Mouse (Mus musculus) forebrain, embryonic 13.5 days (tissue): ENCODE data around the gene Fam131c. TPM values are rescaled to one million over a fixed set of nuclear protein-coding genes. Genes with fewer than 3 reads are reported as not detected.

Experiments
- ATAC-seq: fragments of 200-750 bp; cut with Nextera tagmentation; 2 replicates; pipeline ENCODE4 v1.8.0; 2017
- H3K27ac ChIP-seq: fragments of 300-500 bp; sonication (generic); 2 replicates; pipeline ENCODE4 v1.5.1; 2015; ENCODE audit warnings: inconsistent platforms, mild to moderate bottlenecking, moderate library complexity
- H3K27me3 ChIP-seq: fragments of 300-500 bp; sonication (generic); 2 replicates; pipeline ENCODE4 v1.6.1; 2015; ENCODE audit warnings: mild to moderate bottlenecking, inconsistent platforms
- H3K36me3 ChIP-seq: fragments of 300-500 bp; sonication (generic); 2 replicates; pipeline ENCODE4 v1.6.1; 2015; ENCODE audit warnings: mild to moderate bottlenecking, inconsistent platforms; ENCODE audit not compliant: poor library complexity, severe bottlenecking
- H3K4me1 ChIP-seq: fragments of 300-500 bp; sonication (generic); 2 replicates; pipeline ENCODE4 v1.6.1; 2015; ENCODE audit warnings: inconsistent platforms
- H3K4me2 ChIP-seq: fragments of 300-500 bp; sonication (generic); 2 replicates; pipeline ENCODE4 v1.6.1; 2015; ENCODE audit warnings: inconsistent platforms, mild to moderate bottlenecking, moderate library complexity
- H3K4me3 ChIP-seq: fragments of 300-500 bp; sonication (generic); 2 replicates; pipeline ENCODE4 v1.5.1; 2015; ENCODE audit warnings: mild to moderate bottlenecking, inconsistent platforms
- H3K9ac ChIP-seq: fragments of 300-500 bp; sonication (generic); 2 replicates; pipeline ENCODE4 v1.6.1; 2015; ENCODE audit warnings: mild to moderate bottlenecking, inconsistent platforms
- H3K9me3 ChIP-seq: fragments of 300-500 bp; sonication (generic); replicated peaks from 2 replicates; pipeline ENCODE4 v1.6.1; 2016; ENCODE audit warnings: inconsistent platforms
- WGBS: fragments of 180-500 bp; shearing (Covaris S2); methylation state at CpG from one replicate; pipeline ENCODE4 v1.1.7; 2015; 5-methylcytosine and 5-hydroxymethylcytosine counted together
- microRNA-seq: library from miRNA; unstranded; fragments of <30 nt; microRNA quantifications from one replicate; pipeline ENCODE4, GENCODE M21; 2016
- polyA plus RNA-seq: library from polyadenylated mRNA; unstranded; fragments of >200 nt; fragmentation: Nextera tagmentation; extraction: Ambion mirVana; gene quantifications from 2 replicates; pipeline ENCODE4 v1.2.1, GENCODE M21; 2015

Gene Fam131c
- polyA plus RNA-seq, 1 experiment from 2014 or later = 3.3 TPM

GRCm38 (mm10) chr4:141429381-141429780 lies 61.4 kb downstream of the Fam131c start:
- ATAC-seq = no peak
- Histone ChIP-seq H3K27ac (no peak overlapping the region), H3K9me3 (no peaks in the 10 kb centered on the region), H3K4me1 (peaks cover 12% of the 10 kb centered on the region), H3K36me3 (no peaks in the 10 kb centered on the region), H3K4me2 (no peak overlapping the region), H3K27me3 (peaks cover 18% of the 10 kb centered on the region; the same call in 1 of the 2 replicates), H3K9ac (no peak overlapping the region), H3K4me3 (no peak overlapping the region)
- 85% methylated on average over 6 of the region's 6 CpGs for WGBS

- H3K9ac ChIP-seq = no peak overlapping the region
Measured at GRCm38 (mm10) chr4:141429847-141430246, 61.8 kb downstream of the Fam131c start.

GRCm38 (mm10) chr4:141430997-141431396 lies 63.0 kb downstream of the Fam131c start:
- Histone ChIP-seq H3K4me3 (no peak overlapping the region), H3K27ac (no peak overlapping the region), H3K4me1 (peaks cover 3% of the 10 kb centered on the region), H3K27me3 (0 out of 2 replicates have a peak, but pooled peaks cover 6% of the 10 kb centered on the region), H3K4me2 (no peak overlapping the region), H3K9me3 (no peaks in the 10 kb centered on the region), H3K36me3 (no peaks in the 10 kb centered on the region), H3K9ac (no peak overlapping the region)
- ATAC-seq = no peak
- 51% methylated on average over 9 of the region's 9 CpGs for WGBS

More at GRCm38 (mm10) chr4:141429847-141430246, 61.8 kb downstream of the Fam131c start:
- no peak overlapping the region for H3K27ac ChIP-seq
- 51% methylated on average over 9 of the region's 9 CpGs for WGBS
- H3K4me3 ChIP-seq = no peak overlapping the region
- peaks cover 16% of the 10 kb centered on the region; the same call in 1 of the 2 replicates for H3K27me3 ChIP-seq
- no peaks in the 10 kb centered on the region for H3K36me3 ChIP-seq
- ATAC-seq = no peak
- peaks cover 12% of the 10 kb centered on the region for H3K4me1 ChIP-seq
- no peak overlapping the region for H3K4me2 ChIP-seq
- no peaks in the 10 kb centered on the region for H3K9me3 ChIP-seq

- 73% methylated on average over 14 of the region's 14 CpGs for WGBS
- H3K4me2 ChIP-seq = no peak overlapping the region
- no peaks in the 10 kb centered on the region for H3K4me1 ChIP-seq
- H3K9me3 ChIP-seq = no peaks in the 10 kb centered on the region
- H3K27me3 ChIP-seq = 0 out of 2 replicates have a peak, but pooled peaks cover 4% of the 10 kb centered on the region
- H3K36me3 ChIP-seq = no peaks in the 10 kb centered on the region
- no peak overlapping the region for H3K4me3 ChIP-seq
- H3K9ac ChIP-seq = no peak overlapping the region
- H3K27ac ChIP-seq = no peak overlapping the region
- ATAC-seq = no peak
Measured at GRCm38 (mm10) chr4:141432666-141433065, 64.6 kb downstream of the Fam131c start.

- Histone ChIP-seq H3K36me3 (no peaks in the 10 kb centered on the region), H3K4me2 (no peak overlapping the region), H3K9ac (no peak overlapping the region), H3K27ac (no peak overlapping the region), H3K9me3 (no peaks in the 10 kb centered on the region), H3K27me3 (0 out of 2 replicates have a peak, but pooled peaks cover 4% of the 10 kb centered on the region), H3K4me1 (no peaks in the 10 kb centered on the region), H3K4me3 (no peak overlapping the region)
- no peak for ATAC-seq
- 84% methylated on average over 18 of the region's 18 CpGs for WGBS
Measured at GRCm38 (mm10) chr4:141433191-141433590, 65.2 kb downstream of the Fam131c start.

Small RNA genes within 50 kb of the gene (microRNA-seq; reads per million reads assigned to microRNA genes)
- not detected for gene Gm25690

Other genes starting within 250 kb of the Fam131c start
- 29.3 and 33.5 TPM in 2 replicates for gene Szrd1, start 228.4 kb upstream of the Fam131c start, polyA plus RNA-seq
- 19.7 and 20.0 TPM in 2 replicates for gene Fbxo42, start 220.3 kb upstream of the Fam131c start, polyA plus RNA-seq
- 6.1 and 7.1 TPM in 2 replicates for gene Rsg1, start 154.3 kb upstream of the Fam131c start, polyA plus RNA-seq
- 0.96 and 1.2 TPM in 2 replicates for gene Arhgef19, start 128.7 kb upstream of the Fam131c start, polyA plus RNA-seq
- 1.0 and 1.3 TPM in 2 replicates for gene Epha2, start 67.0 kb upstream of the Fam131c start, polyA plus RNA-seq
- 0.10 TPM in 1 of 2 replicates, not detected in the other for gene Clcnka, start 30.5 kb downstream of the Fam131c start, polyA plus RNA-seq
- not detected in 2 replicates for gene Clcnkb, start 47.8 kb downstream of the Fam131c start, polyA plus RNA-seq
- not detected in 2 replicates for gene Hspb7, start 52.6 kb downstream of the Fam131c start, polyA plus RNA-seq
- gene Srarp, start 67.9 kb downstream of the Fam131c start, polyA plus RNA-seq = not detected in 2 replicates
- gene Zbtb17, start 76.4 kb downstream of the Fam131c start, polyA plus RNA-seq = 60.9 and 63.7 TPM in 2 replicates
- gene Spen, start 170.4 kb downstream of the Fam131c start, polyA plus RNA-seq = 16.7 and 17.1 TPM in 2 replicates
- gene Fblim1, start 237.9 kb downstream of the Fam131c start, polyA plus RNA-seq = 11.1 and 13.9 TPM in 2 replicates